Comparison of ENCODE assay signal across 9 mouse cellular contexts in genomic region chr1:64035087-64035791, GRCm38 (mm10).
DNase-seq lines count a peak whose midpoint lies in the region; ATAC-seq lines count a peak whose summit lies in the region.
"Had no signal": no experiment of that assay in that cellular context is flagged by ENCODE, and none has a peak within 500 bp of the region (broad histone marks: within the 10 kb centered on the region; RNA-seq: fewer than 3 reads in every experiment).

No protein-coding gene starts in this region.

- H3K4me3 ChIP-seq in midbrain, embryonic 13.5 days (replicated peaks): no peak overlapping the region
- no peak overlapping the region for H3K4me3 ChIP-seq in midbrain, embryonic 15.5 days

- no peak for ATAC-seq in midbrain, embryonic 13.5 days
- ATAC-seq in midbrain, embryonic 15.5 days (replicated peaks): no peak

- DNase-seq in adrenal gland, postnatal 14 days: peak; percentile 29
- DNase-seq in adrenal gland, adult 8-10 months: no peak
- DNase-seq in kidney, postnatal 25 days: peak; percentile 67 to 72
- no peak for DNase-seq in right cerebral cortex, postnatal 4 days
- no peak for DNase-seq in adipocyte (ENCODE audit: low spot score)
- no peak for DNase-seq in ovary, postnatal 10 days (ENCODE audit: low spot score)
- DNase-seq: embryo, embryonic 11 days had no signal

- H3K9me3 ChIP-seq in midbrain, embryonic 13.5 days: no peaks in the 10 kb centered on the region
- H3K9me3 ChIP-seq in midbrain, embryonic 15.5 days: no peaks in the 10 kb centered on the region

- H3K9ac ChIP-seq in midbrain, embryonic 13.5 days (replicated peaks): no peak overlapping the region
- H3K9ac ChIP-seq in midbrain, embryonic 15.5 days: no peak overlapping the region

- H3K27ac ChIP-seq in midbrain, embryonic 13.5 days: peak overlapping the region; percentile 15; the same call in 1 of the 2 replicates
- no peak overlapping the region for H3K27ac ChIP-seq in midbrain, embryonic 15.5 days

- H3K36me3 ChIP-seq in midbrain, embryonic 13.5 days: peaks cover 35% of the 10 kb centered on the region
- peaks cover 7% of the 10 kb centered on the region; the same call in 1 of the 2 replicates for H3K36me3 ChIP-seq in midbrain, embryonic 15.5 days (replicated peaks)

- no peak overlapping the region for H3K4me2 ChIP-seq in midbrain, embryonic 13.5 days (replicated peaks)
- H3K4me2 ChIP-seq in midbrain, embryonic 15.5 days: no peak overlapping the region

- H3K4me1 ChIP-seq in midbrain, embryonic 13.5 days (replicated peaks): peaks cover 43% of the 10 kb centered on the region
- H3K4me1 ChIP-seq in midbrain, embryonic 15.5 days: peaks cover 24% of the 10 kb centered on the region

- WGBS in midbrain, embryonic 13.5 days: 70% methylated on average over 15 of the region's 15 CpGs
- 65% methylated on average over 15 of the region's 15 CpGs for WGBS in midbrain, embryonic 15.5 days

- no peaks in the 10 kb centered on the region for H3K27me3 ChIP-seq in midbrain, embryonic 13.5 days
- H3K27me3 ChIP-seq in midbrain, embryonic 15.5 days (replicated peaks): no peaks in the 10 kb centered on the region

Comparison
In these comparisons a context has a peak if more than half of its experiments do, and no peak if none do; other contexts are left out.
1. DNase-seq: peak in adrenal gland, postnatal 14 days (single experiment) and kidney, postnatal 25 days (2 of 2); none in adrenal gland, adult 8-10 months (single experiment), right cerebral cortex, postnatal 4 days (single experiment), adipocyte (single experiment) and ovary, postnatal 10 days (single experiment).